In the genomic region with DNA sequence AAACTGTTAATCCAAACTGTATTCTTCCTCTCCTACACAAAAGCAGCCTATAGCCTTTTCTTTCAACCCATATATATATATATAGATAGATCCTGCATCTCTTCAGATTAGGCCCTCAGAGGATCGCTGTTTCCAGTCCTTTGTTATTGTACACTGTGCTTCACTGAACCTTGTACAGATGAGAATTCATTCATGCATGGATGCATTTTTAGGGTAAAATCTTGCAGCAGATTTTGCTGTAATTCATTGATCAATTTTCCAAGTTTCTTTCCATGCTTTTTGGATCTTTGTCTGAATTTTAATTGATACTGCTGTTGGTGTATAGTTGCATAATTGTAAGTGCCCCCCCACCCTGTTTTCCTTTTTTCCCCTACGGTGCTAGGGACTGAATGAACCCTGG, we compare ENCODE assay signal across 28 mouse cellular contexts. TPM values are rescaled to one million over a fixed set of nuclear protein-coding genes. Genes with fewer than 3 reads are reported as not detected.
DNase-seq lines count a peak whose midpoint lies in the region; TF ChIP-seq lines count a peak whose summit lies in the region.
"Had no signal": no experiment of that assay in that cellular context is flagged by ENCODE, and none has a peak within 500 bp of the region (broad histone marks: within the 10 kb centered on the region; RNA-seq: fewer than 3 reads in every experiment).

No protein-coding gene starts in this region.

- H3K27me3 ChIP-seq in kidney, adult 2 months (replicated peaks; ENCODE audit: control insufficient read depth, insufficient read depth, low read length): no peaks in the 10 kb centered on the region
- H3K27me3 ChIP-seq: CH12.LX, Patski had no signal

- no peaks in the 10 kb centered on the region; the same call in 1 of the 2 replicates for H3K4me1 ChIP-seq in kidney, adult 2 months (ENCODE audit: control insufficient read depth, insufficient read depth, low read length)

- H3K4me3 ChIP-seq in kidney, adult 2 months (ENCODE audit: insufficient read depth, low read depth, low read length): no peak overlapping the region

- peak; percentile 50 for DNase-seq in kidney, adult 2 months
- no peak for DNase-seq in kidney, postnatal 4 days
- peak; percentile 40 for DNase-seq in kidney, adult 9 months
- DNase-seq in kidney, adult 8-10 months: no peak
- DNase-seq in retina, embryonic 14.5 days (ENCODE audit: low spot score): peak; percentile 61
- peak; percentile 58 for DNase-seq in retina, postnatal 1 day
- DNase-seq in lung, postnatal 4 days: no peak
- no peak for DNase-seq in layer of hippocampus, postnatal 25 days (ENCODE audit: extremely low spot score in 1 of 2, low spot score in 1 of 2)
- DNase-seq: adrenal gland, adult 2 months; adrenal gland, adult 8-10 months; adrenal gland, postnatal 10 days; adrenal gland, postnatal 14 days; adrenal gland, postnatal 25 days; adrenal gland, postnatal 36 days; B cell, adult 2 months; cerebellum, adult 11 months; cerebellum, adult 11-12 months had no signal

- H3K27ac ChIP-seq in kidney, adult 2 months (ENCODE audit: insufficient read depth, low read depth, low read length): no peak overlapping the region

- H3K36me3 ChIP-seq in kidney, adult 2 months (ENCODE audit: control insufficient read depth, insufficient read depth, low read length): no peaks in the 10 kb centered on the region
- H3K36me3 ChIP-seq: G1E had no signal

- WGBS in kidney, adult 2 months: 45% methylated on average over 2 of the region's 2 CpGs

- TF ChIP-seq POLR2A in kidney, adult 2 months (IDR thresholded peaks at IDR 0.05; ENCODE audit: low read depth, low read length): no peak

- TF ChIP-seq CTCF in kidney, adult 2 months (conservative IDR thresholded peaks at IDR 0.05; ENCODE audit: insufficient read depth, insufficient read length, low read depth, low read length): no peak

RNA-seq across cellular contexts. Expression of gene Pth, which starts 56.6 kb away (rescaled TPM):
- polyA plus RNA-seq in kidney, adult 2 months (2012; rRNA removed): not detected in 2 replicates
- not detected for total RNA-seq in layer of hippocampus, postnatal 25 days (2021)
- total RNA-seq: adrenal gland, adult 18-20 months; adrenal gland, adult 2 months; adrenal gland, adult 8-10 months; adrenal gland, postnatal 10 days; adrenal gland, postnatal 14 days; adrenal gland, postnatal 25 days; adrenal gland, postnatal 36 days; adrenal gland, postnatal 4 days; CH12.LX; ES-E14; MEL had no signal
- polyA plus RNA-seq: activated CD4-positive, CD25-positive, alpha-beta regulatory T cell, adult 4 months; adrenal gland, adult 2 months; brain, embryonic 14.5 days; C2C12; CD4-positive, CD25-positive, alpha-beta regulatory T cell, adult 4 months; G1E; Patski had no signal

Comparison
In these comparisons a context has a peak if more than half of its experiments do, and no peak if none do; other contexts are left out.
1. DNase-seq: peak in kidney, adult 2 months (single experiment), kidney, adult 9 months (single experiment), retina, embryonic 14.5 days (single experiment) and retina, postnatal 1 day (single experiment); none in kidney, postnatal 4 days (0 of 2), kidney, adult 8-10 months (0 of 2), lung, postnatal 4 days (0 of 2) and layer of hippocampus, postnatal 25 days (0 of 2).